Mouse (Mus musculus) stomach, postnatal 0 days (tissue): ENCODE data around the gene Wdr38. TPM values are rescaled to one million over a fixed set of nuclear protein-coding genes. Genes with fewer than 3 reads are reported as not detected.

ENCODE experiments used
- ATAC-seq: fragments of 200-750 bp; cut with Nextera tagmentation; 2 replicates; pipeline ENCODE4 v1.8.0; 2017; ENCODE audit not compliant: low FRiP score, low TSS enrichment
- DNase-seq: peaks from one replicate; pipeline ENCODE4 v3.0.0-alpha.2; 2016; ENCODE audit warnings: low spot score
- H3K27ac ChIP-seq: fragments of 300-500 bp; sonication (generic); replicated peaks from 2 replicates; pipeline ENCODE4 v1.5.1; 2014; ENCODE audit warnings: mild to moderate bottlenecking, control low read depth
- H3K27me3 ChIP-seq: fragments of 300-500 bp; sonication (generic); 2 replicates; pipeline ENCODE4 v1.6.1; 2014; ENCODE audit warnings: low read length; ENCODE audit not compliant: control insufficient read depth, insufficient read depth
- H3K36me3 ChIP-seq: fragments of 300-500 bp; sonication (generic); 2 replicates; pipeline ENCODE4 v1.6.1; 2014; ENCODE audit warnings: low read length, mixed read lengths; ENCODE audit not compliant: control insufficient read depth, insufficient read depth
- H3K4me1 ChIP-seq: fragments of 300-500 bp; sonication (generic); replicated peaks from 2 replicates; pipeline ENCODE4 v1.6.1; 2014; ENCODE audit warnings: antibody characterized with exemption; ENCODE audit not compliant: control insufficient read depth, insufficient read depth
- H3K4me2 ChIP-seq: fragments of 300-500 bp; sonication (generic); replicated peaks from 2 replicates; pipeline ENCODE4 v1.6.1; 2014; ENCODE audit warnings: low read depth, mild to moderate bottlenecking, control low read depth, moderate library complexity
- H3K4me3 ChIP-seq: fragments of 300-500 bp; sonication (generic); 2 replicates; pipeline ENCODE4 v1.5.1; 2014; ENCODE audit warnings: low read depth, low read length, control low read depth
- H3K9ac ChIP-seq: fragments of 300-500 bp; sonication (generic); 2 replicates; pipeline ENCODE4 v1.6.1; 2014; ENCODE audit warnings: mild to moderate bottlenecking, low read length, control low read depth, mixed read lengths
- H3K9me3 ChIP-seq: fragments of 300-500 bp; sonication (generic); 2 replicates; pipeline ENCODE4 v1.6.1; 2016; ENCODE audit warnings: low read length; ENCODE audit not compliant: control insufficient read depth
- CTCF ChIP-seq: IDR thresholded peaks from 2 replicates; pipeline ENCODE4 v1.5.1; 2016; ENCODE audit warnings: antibody characterized with exemption, low read depth, mild to moderate bottlenecking, moderate library complexity
- EP300 ChIP-seq: optimal IDR thresholded peaks from 2 replicates; pipeline ENCODE3; 2016; ENCODE audit warnings: antibody characterized with exemption
- WGBS: fragments of 180-500 bp; shearing (Covaris S2); extraction: QIAGEN DNeasy Blood & Tissue Kit; methylation state at CpG from one replicate; pipeline ENCODE4 v1.1.7; 2014; 5-methylcytosine and 5-hydroxymethylcytosine counted together
- polyA plus RNA-seq: library from polyadenylated mRNA; unstranded; fragments of >200 nt; fragmentation: Nextera tagmentation; extraction: Ambion mirVana; gene quantifications from 2 replicates; pipeline ENCODE4 v1.2.1, GENCODE M21; 2015

The Wdr38 gene
- polyA plus RNA-seq, 1 experiment from 2014 or later, result 0.81 TPM

DNA sequence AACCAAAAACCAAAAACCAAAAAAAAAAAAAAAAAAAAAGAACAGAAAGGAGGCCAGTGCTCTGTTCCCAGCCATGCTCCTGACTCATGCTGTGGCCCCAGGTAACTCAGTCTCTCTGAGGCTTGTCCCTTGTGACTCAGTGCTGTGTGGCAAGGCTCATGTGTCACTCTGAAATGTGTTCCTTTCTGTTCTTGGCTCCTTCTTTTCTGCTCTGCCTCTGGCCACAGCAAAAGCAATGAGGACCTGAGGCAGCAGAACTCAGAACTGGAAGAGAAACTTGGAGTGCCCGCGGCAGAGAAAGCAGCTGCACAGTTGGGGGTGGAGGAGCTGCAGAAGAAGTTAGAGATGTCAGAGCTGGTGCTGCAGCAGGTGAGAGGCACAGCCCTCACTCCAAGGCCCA, 23.1 kb upstream of the Wdr38 start:
- TF ChIP-seq CTCF, result no peak
- TF ChIP-seq EP300, result no peak
- H3K4me2 ChIP-seq, result no peak overlapping the region
- H3K4me1 ChIP-seq, result no peaks in the 10 kb centered on the region
- peak; percentile 51; the same call in 1 of the 2 replicates for ATAC-seq
- H3K27me3 ChIP-seq, result no peaks in the 10 kb centered on the region
- no peaks in the 10 kb centered on the region for H3K9me3 ChIP-seq
- no peak overlapping the region for H3K4me3 ChIP-seq
- no peak overlapping the region for H3K27ac ChIP-seq
- no peak for DNase-seq
- no peak overlapping the region for H3K9ac ChIP-seq
- WGBS, result 55% methylated on average over 2 of the region's 2 CpGs
- H3K36me3 ChIP-seq, result no peaks in the 10 kb centered on the region

DNA sequence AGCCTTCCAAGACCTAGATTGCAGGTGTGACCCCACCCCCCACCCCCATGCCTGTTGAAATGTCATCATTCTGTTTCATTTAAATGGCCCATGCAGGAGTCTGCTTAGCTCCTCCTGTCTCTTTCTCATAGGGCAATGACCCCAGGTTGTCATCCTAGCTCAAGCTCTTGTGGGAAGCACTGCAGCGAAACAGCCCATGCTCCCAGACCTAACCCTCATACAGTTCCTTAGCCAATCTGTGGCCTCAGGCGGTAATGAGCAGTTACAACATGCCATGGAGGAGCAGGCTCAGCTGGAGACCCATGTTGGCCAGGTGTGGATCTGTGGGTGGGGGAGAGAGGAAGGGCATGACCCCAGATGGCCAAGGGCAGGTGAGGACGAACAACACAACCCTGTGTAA, 22.1 kb upstream of the Wdr38 start:
- Histone ChIP-seq H3K4me3 (no peak overlapping the region), H3K9ac (no peak overlapping the region), H3K27me3 (no peaks in the 10 kb centered on the region), H3K27ac (no peak overlapping the region), H3K4me2 (no peak overlapping the region), H3K36me3 (no peaks in the 10 kb centered on the region), H3K9me3 (no peaks in the 10 kb centered on the region), H3K4me1 (no peaks in the 10 kb centered on the region)
- no peak for TF ChIP-seq CTCF
- no peak for TF ChIP-seq EP300
- WGBS, result 70% methylated on average over 3 of the region's 3 CpGs
- DNase-seq, result no peak
- no peak for ATAC-seq

DNA sequence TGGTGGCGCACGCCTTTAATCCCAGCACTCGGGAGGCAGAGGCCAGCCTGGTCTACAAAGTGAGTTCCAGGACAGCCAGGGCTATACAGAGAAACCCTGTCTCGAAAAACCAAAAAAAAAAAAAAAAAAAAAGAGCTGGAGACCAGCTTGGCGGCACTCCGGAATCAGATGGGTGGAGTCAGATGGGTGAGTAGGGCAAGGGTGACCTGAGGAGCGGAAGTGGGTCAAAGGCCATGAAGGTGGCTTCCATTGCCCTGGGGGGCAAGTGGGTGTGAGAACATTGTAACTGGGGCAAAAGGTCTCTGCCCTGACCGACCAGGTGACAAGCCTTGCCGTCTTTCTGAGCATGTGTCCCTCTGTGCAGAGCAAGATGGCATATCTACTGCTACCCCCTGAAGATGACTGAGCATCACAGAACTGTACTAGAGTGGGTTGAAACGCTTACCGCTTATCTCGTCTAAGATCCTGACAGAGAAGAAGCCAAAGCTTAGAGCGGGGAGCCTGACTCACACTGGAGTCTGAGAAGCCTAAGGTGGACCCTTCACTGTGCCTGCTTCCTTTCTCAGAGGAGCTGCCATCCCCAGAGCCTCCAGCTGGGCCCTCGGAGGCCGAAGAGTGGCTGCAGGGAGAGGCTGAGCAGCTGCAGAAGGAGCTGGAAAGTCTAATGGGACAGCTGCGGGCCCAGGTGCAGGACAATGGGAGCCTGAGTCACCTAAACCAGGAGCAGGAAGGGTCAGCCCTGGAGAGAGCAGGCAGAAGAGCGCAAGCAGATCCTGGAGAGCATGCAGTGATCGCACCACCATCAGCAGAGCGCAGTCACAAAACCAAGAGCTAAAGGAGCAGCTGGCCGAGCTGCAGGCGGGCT, 21.1 kb upstream of the Wdr38 start:
- WGBS, result 80% methylated on average over 20 of the region's 21 CpGs
- Histone ChIP-seq H3K4me1 (no peaks in the 10 kb centered on the region), H3K36me3 (no peaks in the 10 kb centered on the region), H3K27ac (no peak overlapping the region), H3K4me3 (no peak overlapping the region), H3K4me2 (no peak overlapping the region), H3K9ac (no peak overlapping the region), H3K27me3 (no peaks in the 10 kb centered on the region), H3K9me3 (no peaks in the 10 kb centered on the region)
- TF ChIP-seq CTCF (no peak), EP300 (no peak)
- no peak for ATAC-seq
- DNase-seq, result no peak

DNA sequence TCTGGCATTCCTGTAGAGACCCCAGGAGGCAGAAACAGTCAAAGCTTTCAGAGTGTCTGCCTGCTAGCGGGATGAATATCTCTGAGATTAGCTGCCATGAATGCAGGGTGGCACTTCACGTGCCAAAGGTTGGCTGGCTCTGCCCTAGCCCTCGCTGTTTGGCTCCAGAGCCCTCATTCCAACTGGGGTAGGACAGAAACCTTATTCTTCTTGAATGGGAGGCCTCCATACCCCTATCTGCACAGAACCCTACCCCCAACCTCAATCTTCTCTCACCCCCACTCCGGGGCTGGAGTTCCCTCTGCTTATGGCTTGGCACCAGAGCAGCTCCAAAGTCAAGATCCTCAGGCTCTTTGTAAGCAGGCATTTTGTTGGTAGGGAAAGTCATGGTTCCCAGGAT, 19.4 kb upstream of the Wdr38 start:
- Histone ChIP-seq H3K4me3 (no peak overlapping the region), H3K4me1 (no peaks in the 10 kb centered on the region), H3K9ac (no peak overlapping the region), H3K27ac (no peak overlapping the region), H3K36me3 (no peaks in the 10 kb centered on the region), H3K4me2 (no peak overlapping the region), H3K9me3 (no peaks in the 10 kb centered on the region), H3K27me3 (no peaks in the 10 kb centered on the region)
- DNase-seq, result no peak
- TF ChIP-seq CTCF (no peak), EP300 (no peak)
- peak; percentile 19; the same call in 1 of the 2 replicates for ATAC-seq
- 73% methylated on average over 4 of the region's 4 CpGs for WGBS

DNA sequence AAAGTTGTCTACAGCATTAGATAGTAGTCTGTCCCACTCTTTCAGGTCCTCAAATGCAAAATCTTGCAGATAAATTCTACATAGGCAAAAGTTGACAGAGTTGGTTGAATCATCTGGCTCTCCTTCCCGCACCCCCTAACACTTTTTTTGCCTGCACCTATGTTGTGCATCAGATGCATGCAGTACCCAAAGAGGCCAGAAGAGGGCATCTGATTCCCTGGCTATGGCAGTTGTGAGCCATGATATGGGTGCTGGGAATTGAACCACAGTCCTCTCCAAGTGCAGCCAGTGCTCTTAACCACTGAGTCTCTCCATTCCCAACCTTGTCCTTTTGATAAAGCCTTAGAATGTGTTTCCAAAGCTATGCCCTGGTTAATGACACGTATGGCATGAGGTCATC, 13.8 kb upstream of the Wdr38 start:
- Histone ChIP-seq H3K4me1 (no peaks in the 10 kb centered on the region), H3K9ac (no peak overlapping the region), H3K9me3 (no peaks in the 10 kb centered on the region; the same call in 1 of the 2 replicates), H3K4me2 (no peak overlapping the region), H3K36me3 (no peaks in the 10 kb centered on the region), H3K27me3 (no peaks in the 10 kb centered on the region), H3K27ac (no peak overlapping the region), H3K4me3 (no peak overlapping the region)
- WGBS, result 92% methylated on average over 2 of the region's 2 CpGs
- ATAC-seq (no peak), DNase-seq (no peak)
- TF ChIP-seq CTCF (peak; percentile 47), EP300 (no peak)

DNA sequence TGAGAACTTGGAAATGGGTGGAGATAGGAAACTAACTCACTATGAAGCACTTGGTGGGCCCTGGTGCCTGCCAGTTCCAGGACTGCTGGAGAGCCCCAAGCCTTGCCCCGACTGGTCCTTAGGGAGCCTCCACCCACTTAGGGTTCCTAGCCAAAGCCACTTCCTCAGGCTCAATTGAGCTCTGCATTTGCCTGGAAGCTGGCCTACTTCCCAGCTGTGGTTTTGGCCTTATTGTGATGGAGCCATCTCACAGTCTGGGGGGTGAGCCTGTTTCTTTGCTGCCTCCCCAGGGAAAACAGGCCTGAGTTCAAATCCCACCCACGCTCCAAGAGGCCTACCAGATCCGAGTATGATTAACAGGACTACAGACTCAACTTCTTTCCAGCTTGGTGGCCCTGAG, 10.7 kb upstream of the Wdr38 start:
- Histone ChIP-seq H3K36me3 (no peaks in the 10 kb centered on the region), H3K9ac (no peak overlapping the region), H3K4me2 (no peak overlapping the region), H3K4me1 (no peaks in the 10 kb centered on the region), H3K27me3 (no peaks in the 10 kb centered on the region), H3K9me3 (no peaks in the 10 kb centered on the region; the same call in 1 of the 2 replicates), H3K4me3 (no peak overlapping the region), H3K27ac (no peak overlapping the region)
- WGBS, result 54% methylated on average over 3 of the region's 3 CpGs
- no peak for ATAC-seq
- no peak for DNase-seq
- TF ChIP-seq EP300 (no peak), CTCF (no peak)
